Mouse (Mus musculus) lung, embryonic 14.5 days (tissue): Measurements from ENCODE around the gene Sh3bp5l. TPM values are rescaled to one million over a fixed set of nuclear protein-coding genes. Genes with fewer than 3 reads are reported as not detected.

ENCODE experiments used
- ATAC-seq: fragments of 200-750 bp; cut with Nextera tagmentation; 2 replicates; pipeline ENCODE4 v1.8.0; 2017; ENCODE audit warnings: mild to moderate bottlenecking, moderate TSS enrichment, moderate library complexity; ENCODE audit not compliant: insufficient read depth
- DNase-seq: peaks from one replicate; pipeline ENCODE4 v3.0.0-alpha.2; 2015
- H3K27ac ChIP-seq: fragments of 300-500 bp; sonication (generic); 2 replicates; pipeline ENCODE4 v1.5.1; 2014; ENCODE audit warnings: low read depth, mild to moderate bottlenecking, moderate library complexity
- H3K27me3 ChIP-seq: fragments of 300-500 bp; sonication (generic); 2 replicates; pipeline ENCODE4 v1.6.1; 2014; ENCODE audit warnings: low read length, control low read depth; ENCODE audit not compliant: insufficient read depth
- H3K36me3 ChIP-seq: fragments of 300-500 bp; sonication (generic); 2 replicates; pipeline ENCODE4 v1.6.1; 2014; ENCODE audit warnings: control low read depth; ENCODE audit not compliant: insufficient read depth
- H3K4me1 ChIP-seq: fragments of 300-500 bp; sonication (generic); 2 replicates; pipeline ENCODE4 v1.6.1; 2014; ENCODE audit warnings: antibody characterized with exemption, control low read depth; ENCODE audit not compliant: insufficient read depth
- H3K4me2 ChIP-seq: fragments of 300-500 bp; sonication (generic); 2 replicates; pipeline ENCODE4 v1.6.1; 2014; ENCODE audit warnings: mild to moderate bottlenecking
- H3K4me3 ChIP-seq: fragments of 300-500 bp; sonication (generic); 2 replicates; pipeline ENCODE4 v1.5.1; 2014; ENCODE audit warnings: low read depth, low read length
- H3K9ac ChIP-seq: fragments of 300-500 bp; sonication (generic); 2 replicates; pipeline ENCODE4 v1.6.1; 2014
- H3K9me3 ChIP-seq: fragments of 300-500 bp; sonication (generic); 2 replicates; pipeline ENCODE4 v1.6.1; 2016; ENCODE audit warnings: low read depth, low read length, control low read depth
- CTCF ChIP-seq: IDR thresholded peaks from 2 replicates; pipeline ENCODE4 v1.5.1; 2016; ENCODE audit warnings: antibody characterized with exemption, low read depth
- WGBS: fragments of 180-500 bp; shearing (Covaris S2); extraction: QIAGEN DNeasy Blood & Tissue Kit; methylation state at CpG from one replicate; pipeline ENCODE4 v1.1.7; 2014; 5-methylcytosine and 5-hydroxymethylcytosine counted together
- polyA plus RNA-seq: library from polyadenylated mRNA; unstranded; fragments of >200 nt; fragmentation: Nextera tagmentation; extraction: Ambion mirVana; gene quantifications from 2 replicates; pipeline ENCODE4 v1.2.1, GENCODE M21; 2014

The Sh3bp5l gene
- polyA plus RNA-seq, 1 experiment from 2014 or later: 26.4 TPM

- DNase-seq: no peak
- Histone ChIP-seq H3K9ac (no peak overlapping the region), H3K4me1 (no peaks in the 10 kb centered on the region), H3K9me3 (no peaks in the 10 kb centered on the region), H3K27me3 (no peaks in the 10 kb centered on the region), H3K27ac (no peak overlapping the region), H3K4me3 (no peak overlapping the region), H3K4me2 (no peak overlapping the region), H3K36me3 (peaks cover 43% of the 10 kb centered on the region)
- 91% methylated on average over 4 of the region's 4 CpGs for WGBS
- no peak for ATAC-seq
- TF ChIP-seq CTCF: no peak
These were observed 16.2 kb downstream of the Sh3bp5l start for GRCm38 (mm10) chr11:58346745-58347144.

- Histone ChIP-seq H3K9me3 (no peaks in the 10 kb centered on the region), H3K36me3 (peaks cover 22% of the 10 kb centered on the region), H3K4me3 (no peak overlapping the region), H3K27ac (no peak overlapping the region), H3K9ac (no peak overlapping the region), H3K4me2 (no peak overlapping the region), H3K4me1 (no peaks in the 10 kb centered on the region), H3K27me3 (no peaks in the 10 kb centered on the region)
- DNase-seq (no peak), ATAC-seq (no peak)
- WGBS: 72% methylated on average over 4 of the region's 4 CpGs
- peak; percentile 15; the same call in 1 of the 2 replicates for TF ChIP-seq CTCF
These were observed 20.1 kb downstream of the Sh3bp5l start for GRCm38 (mm10) chr11:58350628-58351027.

GRCm38 (mm10) chr11:58351179-58351578 is 20.7 kb downstream of the Sh3bp5l start:
- 69% methylated on average over 5 of the region's 5 CpGs for WGBS
- H3K4me3 ChIP-seq: no peak overlapping the region
- no peak overlapping the region for H3K4me2 ChIP-seq
- H3K4me1 ChIP-seq: no peaks in the 10 kb centered on the region
- H3K9ac ChIP-seq: no peak overlapping the region
- ATAC-seq (no peak), DNase-seq (no peak)
- peaks cover 17% of the 10 kb centered on the region for H3K36me3 ChIP-seq
- no peak overlapping the region for H3K27ac ChIP-seq
- no peaks in the 10 kb centered on the region for H3K9me3 ChIP-seq
- TF ChIP-seq CTCF: no peak
- no peaks in the 10 kb centered on the region for H3K27me3 ChIP-seq

GRCm38 (mm10) chr11:58352681-58353548 is 22.4 kb downstream of the Sh3bp5l start:
- no peaks in the 10 kb centered on the region for H3K4me1 ChIP-seq
- no peaks in the 10 kb centered on the region for H3K36me3 ChIP-seq
- no peaks in the 10 kb centered on the region for H3K27me3 ChIP-seq
- TF ChIP-seq CTCF: peak; percentile 31; the same call in 1 of the 2 replicates
- H3K9me3 ChIP-seq: no peaks in the 10 kb centered on the region
- 12% methylated on average over 7 of the region's 7 CpGs for WGBS
- no peak overlapping the region for H3K4me3 ChIP-seq
- H3K4me2 ChIP-seq: no peak overlapping the region
- H3K9ac ChIP-seq: no peak overlapping the region
- H3K27ac ChIP-seq: no peak overlapping the region
- DNase-seq (peak; percentile 40), ATAC-seq (no peak)

GRCm38 (mm10) chr11:58353709-58354108 is 23.2 kb downstream of the Sh3bp5l start:
- Histone ChIP-seq H3K9ac (no peak overlapping the region), H3K9me3 (no peaks in the 10 kb centered on the region), H3K27ac (no peak overlapping the region), H3K36me3 (no peaks in the 10 kb centered on the region), H3K4me3 (no peak overlapping the region), H3K4me1 (no peaks in the 10 kb centered on the region), H3K4me2 (no peak overlapping the region), H3K27me3 (no peaks in the 10 kb centered on the region)
- ATAC-seq: no peak
- whole genome bisulfite sequencing: 40% methylated on average over 3 of the region's 3 CpGs
- TF ChIP-seq CTCF: no peak
- no peak for DNase-seq

GRCm38 (mm10) chr11:58354476-58354875 is 24.0 kb downstream of the Sh3bp5l start:
- 34% methylated on average over 10 of the region's 10 CpGs for WGBS
- H3K9ac ChIP-seq: no peak overlapping the region
- H3K27me3 ChIP-seq: no peaks in the 10 kb centered on the region
- H3K36me3 ChIP-seq: no peaks in the 10 kb centered on the region
- no peak overlapping the region for H3K27ac ChIP-seq
- H3K9me3 ChIP-seq: no peaks in the 10 kb centered on the region
- H3K4me3 ChIP-seq: no peak overlapping the region
- H3K4me2 ChIP-seq: no peak overlapping the region
- TF ChIP-seq CTCF: no peak
- ATAC-seq (no peak), DNase-seq (no peak)
- no peaks in the 10 kb centered on the region for H3K4me1 ChIP-seq

- DNase-seq: no peak
- H3K9ac ChIP-seq: no peak overlapping the region
- no peak overlapping the region for H3K27ac ChIP-seq
- H3K4me2 ChIP-seq: no peak overlapping the region
- no peak overlapping the region for H3K4me3 ChIP-seq
- H3K9me3 ChIP-seq: no peaks in the 10 kb centered on the region
- no peaks in the 10 kb centered on the region for H3K4me1 ChIP-seq
- WGBS: 64% methylated on average over 3 of the region's 3 CpGs
- H3K27me3 ChIP-seq: no peaks in the 10 kb centered on the region
- H3K36me3 ChIP-seq: no peaks in the 10 kb centered on the region
- TF ChIP-seq CTCF: no peak
- no peak for ATAC-seq
These were observed 24.4 kb downstream of the Sh3bp5l start for GRCm38 (mm10) chr11:58354927-58355326.
